Mouse (Mus musculus): Measurements from ENCODE around the gene Slc4a8.

Gene Slc4a8

GRCm38 (mm10) chr15:100761419-100762185 is at the start of gene Slc4a8:
Gene Slc4a8 (plus strand): TSS chr15:100761747.
- DNase-seq (ENCODE audit: inconsistent ontology term), result peak; percentile 95

GRCm38 (mm10) chr15:100714470-100714869 is 47.1 kb upstream of the Slc4a8 start:
- no peak for DNase-seq (ENCODE audit: inconsistent ontology term)

- DNase-seq (ENCODE audit: inconsistent ontology term), result no peak
Measured at GRCm38 (mm10) chr15:100715399-100715993, 46.1 kb upstream of the Slc4a8 start.

- no peak for DNase-seq (ENCODE audit: inconsistent ontology term)
Measured at GRCm38 (mm10) chr15:100717933-100718332, 43.6 kb upstream of the Slc4a8 start.

GRCm38 (mm10) chr15:100718572-100718971 is 43.0 kb upstream of the Slc4a8 start:
- no peak for DNase-seq (ENCODE audit: inconsistent ontology term)

- DNase-seq (ENCODE audit: inconsistent ontology term), result no peak
Measured at GRCm38 (mm10) chr15:100719217-100719616, 42.3 kb upstream of the Slc4a8 start.

- DNase-seq (ENCODE audit: inconsistent ontology term), result no peak
Measured at GRCm38 (mm10) chr15:100720066-100720465, 41.5 kb upstream of the Slc4a8 start.

GRCm38 (mm10) chr15:100721445-100721844 is 40.1 kb upstream of the Slc4a8 start:
- DNase-seq (ENCODE audit: inconsistent ontology term), result no peak

GRCm38 (mm10) chr15:100722026-100722425 is 39.5 kb upstream of the Slc4a8 start:
- no peak for DNase-seq (ENCODE audit: inconsistent ontology term)

- DNase-seq (ENCODE audit: inconsistent ontology term), result no peak
Measured at GRCm38 (mm10) chr15:100722564-100722963, 39.0 kb upstream of the Slc4a8 start.

GRCm38 (mm10) chr15:100723505-100723904 is 38.0 kb upstream of the Slc4a8 start:
- no peak for DNase-seq (ENCODE audit: inconsistent ontology term)

- no peak for DNase-seq (ENCODE audit: inconsistent ontology term)
Measured at GRCm38 (mm10) chr15:100726721-100727120, 34.8 kb upstream of the Slc4a8 start.

GRCm38 (mm10) chr15:100727834-100728233 is 33.7 kb upstream of the Slc4a8 start:
- no peak for DNase-seq (ENCODE audit: inconsistent ontology term)

- no peak for DNase-seq (ENCODE audit: inconsistent ontology term)
Measured at GRCm38 (mm10) chr15:100728586-100728985, 33.0 kb upstream of the Slc4a8 start.

- DNase-seq (ENCODE audit: inconsistent ontology term), result no peak
Measured at GRCm38 (mm10) chr15:100729281-100729985, 32.1 kb upstream of the Slc4a8 start, which contains the start of gene Galnt6. Gene Galnt6 (minus strand): TSS chr15:100729376.

- DNase-seq (ENCODE audit: inconsistent ontology term), result no peak
Measured at GRCm38 (mm10) chr15:100731081-100731480, 30.5 kb upstream of the Slc4a8 start.

GRCm38 (mm10) chr15:100732580-100732979 is 29.0 kb upstream of the Slc4a8 start:
- DNase-seq (ENCODE audit: inconsistent ontology term), result no peak

- DNase-seq (ENCODE audit: inconsistent ontology term), result peak; percentile 70
Measured at GRCm38 (mm10) chr15:100735095-100735952, 26.2 kb upstream of the Slc4a8 start.

GRCm38 (mm10) chr15:100735953-100736300 is 25.6 kb upstream of the Slc4a8 start:
- no peak for DNase-seq (ENCODE audit: inconsistent ontology term)

- no peak for DNase-seq (ENCODE audit: inconsistent ontology term)
Measured at GRCm38 (mm10) chr15:100737667-100738066, 23.9 kb upstream of the Slc4a8 start.

GRCm38 (mm10) chr15:100738351-100738781 is 23.2 kb upstream of the Slc4a8 start:
- DNase-seq (ENCODE audit: inconsistent ontology term), result no peak

- no peak for DNase-seq (ENCODE audit: inconsistent ontology term)
Measured at GRCm38 (mm10) chr15:100739442-100739841, 22.1 kb upstream of the Slc4a8 start.

Measured in Muller cell, postnatal 12 days (primary cell).